Mouse (Mus musculus) left cerebral cortex, adult 18-20 months (tissue): ENCODE results near the gene Mtss1l. TPM values are rescaled to one million over a fixed set of nuclear protein-coding genes. Genes with fewer than 3 reads are reported as not detected.
A peak's percentile ranks its signal among the peaks of the same experiment; 100 is the strongest.

Source experiments
- DNase-seq, 2 experiments: peaks; one replicate each; pipeline ENCODE4 v3.0.0; 2021 to 2022; ENCODE audit warnings: low spot score in 2 of 2, mixed read lengths in 1 of 2
- long read RNA-seq, 2 experiments: library from polyadenylated mRNA; stranded (forward); transcript quantifications; one replicate each; pipeline ENCODE4 v2.0.0; 2021
- total RNA-seq, 2 experiments: library from RNA; stranded (reverse); gene quantifications; 2 replicates each; pipeline ENCODE4 v1.2.3; 2021

The Mtss1l gene
- 100 to 1,000 TPM; 208 to 219 TPM for total RNA-seq
- long read RNA-seq, experiment 1, full-length matches to known transcripts, result 12 of 172 reads
- long read RNA-seq, experiment 1, partial matches to known transcripts, result 127 of 172 reads
- long read RNA-seq, experiment 1, other reads (novel, unspliced or antisense), result 33 of 172 reads
- long read RNA-seq, experiment 2, full-length matches to known transcripts, result 8 of 133 reads
- long read RNA-seq, experiment 2, partial matches to known transcripts, result 109 of 133 reads
- long read RNA-seq, experiment 2, other reads (novel, unspliced or antisense), result 16 of 133 reads

- DNase-seq, result peak; percentile 68 to 75
Observed at GRCm38 (mm10) chr8:110720685-110721598, at the start of gene Mtss1l. Gene Mtss1l (plus strand): TSS chr8:110721476.

- no peak for DNase-seq
Observed at GRCm38 (mm10) chr8:110672133-110672532, 49.1 kb upstream of the Mtss1l start.

DNA sequence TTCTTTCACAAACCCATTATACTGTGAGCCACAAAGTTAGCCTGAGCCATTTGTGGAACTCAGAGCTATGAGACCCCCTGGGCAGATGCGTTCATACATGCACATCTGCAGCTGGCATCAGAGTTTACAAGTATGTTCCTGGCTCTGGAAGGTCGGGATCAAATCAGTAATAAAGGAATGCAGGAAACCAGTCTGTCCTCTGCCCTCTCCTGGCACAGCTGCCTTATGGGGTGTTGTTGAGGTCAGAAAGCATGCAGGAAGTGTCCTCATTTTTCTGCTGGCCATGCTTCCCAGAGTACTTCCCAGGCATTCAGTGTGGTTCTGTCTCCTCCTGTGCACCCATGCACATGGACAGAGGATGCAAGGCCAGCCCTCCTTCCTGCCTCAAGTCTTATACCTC, 48.1 kb upstream of the Mtss1l start:
- DNase-seq, result no peak

- DNase-seq, result no peak
Observed at GRCm38 (mm10) chr8:110674589-110674988, 46.7 kb upstream of the Mtss1l start.

- no peak for DNase-seq
Observed at GRCm38 (mm10) chr8:110676702-110677101, 44.6 kb upstream of the Mtss1l start.

DNA sequence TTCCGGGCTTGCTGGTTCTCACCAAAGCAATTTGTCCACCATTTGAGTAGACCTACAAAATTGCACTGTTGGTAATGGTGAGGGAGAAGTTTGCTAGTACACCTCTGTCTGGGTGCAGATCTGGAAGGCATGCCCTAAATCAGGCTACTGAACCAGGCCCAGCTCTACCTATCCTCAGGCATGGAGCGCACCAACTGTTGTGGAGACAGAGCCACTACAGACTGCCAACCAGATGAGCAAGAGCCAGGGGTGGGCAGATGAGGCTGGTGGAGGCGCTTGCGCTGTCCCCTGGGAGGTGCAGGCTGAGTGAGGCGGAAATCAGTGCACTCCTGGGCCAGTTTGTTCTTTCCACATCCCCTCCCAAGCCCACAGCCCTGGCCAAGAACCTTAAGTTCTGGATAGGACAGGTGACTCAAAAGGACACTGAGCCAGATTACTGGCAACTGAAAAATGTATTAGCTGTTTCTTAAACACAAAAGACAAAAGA, 44.1 kb upstream of the Mtss1l start:
- no peak for DNase-seq

GRCm38 (mm10) chr8:110678989-110679388, 42.3 kb upstream of the Mtss1l start:
- peak in 1 of 2 experiments; percentile 44 for DNase-seq

- DNase-seq, result peak in 1 of 2 experiments; percentile 28
Observed at GRCm38 (mm10) chr8:110687726-110688125, 33.5 kb upstream of the Mtss1l start.

- no peak for DNase-seq
Observed at GRCm38 (mm10) chr8:110689961-110690360, 31.3 kb upstream of the Mtss1l start.

GRCm38 (mm10) chr8:110694226-110694625, 27.1 kb upstream of the Mtss1l start:
- DNase-seq, result no peak

DNA sequence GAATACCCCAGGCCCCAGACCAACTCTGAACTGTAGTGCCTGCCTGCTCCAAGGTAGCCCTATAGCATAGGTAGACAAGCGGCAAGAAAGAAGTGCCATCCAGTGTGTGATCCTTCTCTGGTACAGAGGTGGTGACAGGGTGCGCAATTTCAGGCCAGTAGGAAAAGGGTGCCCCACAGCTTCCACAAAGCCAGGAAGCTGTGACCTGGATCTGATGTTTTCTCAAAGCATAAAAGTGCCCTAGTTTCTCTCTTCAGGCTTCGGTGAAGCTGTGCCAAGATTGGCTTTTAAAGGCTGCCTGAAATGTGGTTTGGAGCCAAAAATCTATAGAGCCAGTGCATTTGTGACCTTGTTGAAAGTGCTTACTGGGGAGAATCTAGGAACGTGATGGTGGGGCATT, 26.4 kb upstream of the Mtss1l start:
- no peak for DNase-seq

GRCm38 (mm10) chr8:110695431-110695830, 25.8 kb upstream of the Mtss1l start:
- no peak for DNase-seq

GRCm38 (mm10) chr8:110696051-110696450, 25.2 kb upstream of the Mtss1l start:
- no peak for DNase-seq

DNA sequence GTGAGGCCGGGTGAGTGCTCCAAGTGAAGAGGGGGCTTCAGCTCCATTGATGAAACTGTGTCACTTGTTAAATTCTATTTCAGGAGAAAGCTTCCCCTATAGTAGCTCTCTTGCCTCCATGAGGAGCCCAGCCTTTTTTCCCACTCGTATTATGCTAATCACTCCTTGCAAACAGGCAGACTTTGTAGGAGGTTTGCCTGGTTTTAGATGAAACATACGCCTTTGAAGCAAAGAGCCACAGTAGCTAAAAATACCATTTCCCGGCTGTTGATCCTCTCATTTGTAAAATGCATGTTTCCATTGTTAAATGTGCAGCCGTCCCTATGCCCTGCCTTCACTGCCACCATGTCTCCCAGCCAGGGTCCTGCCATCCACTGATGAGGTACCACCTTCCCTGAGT, 23.7 kb upstream of the Mtss1l start:
- DNase-seq, result no peak

DNA sequence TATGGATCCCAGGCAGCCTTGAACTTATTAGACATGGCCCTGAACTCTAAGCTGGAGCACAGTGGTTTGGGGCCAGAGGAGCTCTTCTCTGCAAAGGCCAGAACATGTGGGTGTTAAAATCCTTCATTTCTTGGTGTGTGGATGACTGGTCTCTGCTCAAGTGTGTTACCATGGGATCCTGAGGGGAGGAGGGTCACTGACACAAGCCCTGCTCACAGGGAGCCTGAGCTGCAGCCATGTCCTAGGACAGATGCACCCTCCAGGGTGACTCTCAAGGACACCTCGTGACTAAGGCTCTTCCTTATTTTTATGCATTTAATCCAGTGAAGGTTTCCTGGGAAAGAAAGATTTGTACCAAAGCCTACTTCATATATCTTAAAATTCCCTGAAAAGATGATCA, 23.2 kb upstream of the Mtss1l start:
- DNase-seq, result no peak

DNA sequence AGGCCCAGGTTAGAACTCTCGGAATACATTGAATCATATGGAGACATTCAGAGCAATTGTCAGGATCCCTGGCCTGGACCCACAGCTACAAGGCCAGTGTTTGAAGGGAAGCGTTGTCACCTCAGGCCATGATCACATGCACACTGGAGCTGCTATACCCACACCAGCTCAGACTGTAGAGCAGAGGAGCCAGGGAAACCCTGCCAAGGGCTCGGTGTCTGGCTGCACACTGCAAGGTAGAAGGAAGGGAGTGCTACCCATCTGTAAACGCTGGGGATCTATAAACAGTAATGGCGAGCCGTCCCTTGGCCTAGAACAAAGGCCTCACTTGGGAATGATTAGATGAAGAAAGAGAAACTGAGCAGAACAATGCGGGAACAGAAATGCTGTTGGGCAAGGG, 21.8 kb upstream of the Mtss1l start:
- DNase-seq, result no peak

- DNase-seq, result no peak
Observed at GRCm38 (mm10) chr8:110700561-110700960, 20.7 kb upstream of the Mtss1l start.

DNA sequence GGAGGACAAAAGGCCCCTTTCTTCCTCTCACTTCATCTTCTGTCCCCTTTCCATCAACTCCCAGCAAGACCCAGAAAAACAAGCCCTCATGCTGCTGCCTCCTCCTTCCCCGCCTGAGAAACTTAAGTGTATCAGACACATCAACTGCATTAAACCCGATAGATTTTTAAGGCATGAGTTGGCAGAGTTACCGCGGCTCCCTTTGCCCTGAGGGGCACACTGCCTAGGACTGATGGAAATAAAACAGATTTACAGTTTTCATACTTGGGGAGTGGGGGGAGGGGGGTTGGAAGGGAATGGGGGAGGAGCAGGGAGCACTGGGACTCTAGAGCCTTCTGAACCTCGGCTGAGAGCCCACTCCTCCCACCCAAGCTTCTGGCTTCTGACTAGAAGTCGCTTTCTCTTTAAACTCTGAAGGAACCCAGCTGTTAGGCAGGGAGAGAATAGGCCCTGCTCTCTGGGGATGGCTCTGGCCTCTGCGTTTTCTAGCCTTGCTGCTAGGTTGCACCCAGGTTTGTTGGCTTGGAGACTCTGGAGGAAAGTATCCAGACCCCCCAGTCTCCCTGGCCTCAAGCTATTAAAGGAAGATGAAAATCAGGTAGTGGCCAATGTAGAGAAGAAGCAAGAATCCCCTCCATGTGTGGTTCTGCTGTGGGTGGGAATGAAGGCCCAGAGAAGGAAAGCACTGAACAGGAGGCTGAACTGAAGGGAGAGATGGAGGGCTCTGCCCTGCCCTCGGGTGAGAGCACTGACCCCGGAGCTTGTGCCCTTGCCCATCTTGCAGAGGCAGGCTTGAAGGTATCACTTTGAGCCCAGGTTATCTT, 18.4 kb upstream of the Mtss1l start:
- no peak for DNase-seq

DNA sequence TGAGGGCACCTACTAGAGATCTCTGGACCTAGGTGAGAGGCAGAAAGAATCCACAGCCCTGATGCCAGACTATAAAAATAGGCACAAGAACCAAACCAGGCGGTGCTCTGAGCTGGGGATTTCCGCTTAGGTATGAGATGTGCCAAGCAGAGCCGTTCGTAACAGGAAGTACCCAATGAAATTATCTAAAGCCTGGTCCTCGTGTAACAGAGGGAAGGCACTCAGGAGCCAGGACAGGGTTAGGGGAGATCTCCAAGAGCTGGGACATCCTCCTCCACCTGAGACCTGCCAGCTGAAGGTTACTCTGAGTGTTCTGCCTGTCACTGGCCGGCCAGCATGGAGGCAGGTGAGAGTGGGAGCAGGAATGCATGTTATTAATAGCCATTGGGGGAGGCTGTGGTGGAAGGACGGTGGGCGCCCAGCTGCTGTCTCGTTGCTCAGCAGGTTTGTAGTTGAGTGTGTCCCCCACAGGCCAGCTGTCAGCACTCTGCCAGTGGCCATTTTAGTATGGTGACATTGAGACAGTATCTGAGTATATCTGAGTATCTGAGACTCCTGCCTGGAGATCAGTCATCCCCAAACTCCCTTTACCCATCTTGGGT, 17.7 kb upstream of the Mtss1l start:
- DNase-seq, result no peak

DNA sequence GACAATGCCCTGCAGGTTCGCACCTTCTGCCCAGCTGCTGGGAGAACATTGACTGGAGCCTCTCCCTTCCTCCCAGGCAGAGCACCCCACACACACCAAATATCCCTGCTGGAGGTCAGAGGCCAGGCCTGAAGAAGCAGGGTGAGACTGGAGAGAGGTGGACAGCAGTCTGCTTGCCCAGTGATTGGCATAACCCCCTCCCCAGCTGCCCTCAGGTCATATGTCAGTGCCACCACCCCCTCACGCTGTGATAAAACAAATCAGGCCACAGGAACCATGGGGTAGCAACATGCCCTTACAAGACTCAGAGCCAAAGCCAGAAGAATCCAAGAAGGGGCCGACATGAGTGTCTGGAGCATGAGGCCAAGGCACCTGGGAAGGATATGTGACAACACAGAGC, 17.2 kb upstream of the Mtss1l start:
- DNase-seq, result no peak
